ENCODE assay signal across 1 mouse cellular context in genomic region chr10:40528668-40529067, GRCm38 (mm10).
TF ChIP-seq lines count a peak whose summit lies in the region.

No protein-coding gene starts in this region.

TF ChIP-seq in MEL, 35 proteins besides CTCF, POLR2A, EP300 and RAD21 (continued from another document):
- TF ChIP-seq KAT2A (conservative IDR thresholded peaks at IDR 0.05; ENCODE audit: low read depth, low read length) = no peak
- no peak for TF ChIP-seq CHD1 (IDR thresholded peaks at IDR 0.05; ENCODE audit: low read depth, low read length)
- TF ChIP-seq JUND (IDR thresholded peaks at IDR 0.05; ENCODE audit: low read depth, low read length) = no peak
- no peak for TF ChIP-seq ZKSCAN1 (IDR thresholded peaks at IDR 0.05; ENCODE audit: low read depth, low read length)
- TF ChIP-seq GABPA (IDR thresholded peaks at IDR 0.05; ENCODE audit: low read depth, low read length) = no peak
